Mouse (Mus musculus) midbrain, embryonic 12.5 days (tissue): ENCODE measurements at regions not wholly inside any gene's neighbourhood (a gene's known extent, or its start where the extent isn't known, plus 50 kb on each side); places are given as distances from the start of the nearest gene placed in this dataset.
"Not testable (repeated sequence)": the region's sequence is repeated elsewhere in the genome, so short reads cannot be mapped to it uniquely, and the experiment has no call there.

Source experiments
- ATAC-seq: fragments of 200-750 bp; cut with Nextera tagmentation; 2 replicates; pipeline ENCODE4 v1.8.0; 2017; ENCODE audit warnings: low read depth, moderate TSS enrichment, moderate library complexity; ENCODE audit not compliant: low FRiP score
- H3K27ac ChIP-seq: fragments of 300-500 bp; sonication (generic); replicated peaks from 2 replicates; pipeline ENCODE4 v1.5.1; 2016; ENCODE audit warnings: mild to moderate bottlenecking
- H3K27me3 ChIP-seq: fragments of 300-500 bp; sonication (generic); 2 replicates; pipeline ENCODE4 v1.6.1; 2016; ENCODE audit warnings: mild to moderate bottlenecking
- H3K36me3 ChIP-seq: fragments of 300-500 bp; sonication (generic); 2 replicates; pipeline ENCODE4 v1.6.1; 2016
- H3K4me1 ChIP-seq: fragments of 300-500 bp; sonication (generic); 2 replicates; pipeline ENCODE4 v1.6.1; 2016
- H3K4me2 ChIP-seq: fragments of 300-500 bp; sonication (generic); replicated peaks from 2 replicates; pipeline ENCODE4 v1.6.1; 2016; ENCODE audit warnings: mild to moderate bottlenecking, moderate library complexity
- H3K4me3 ChIP-seq: fragments of 300-500 bp; sonication (generic); 2 replicates; pipeline ENCODE4 v1.5.1; 2016; ENCODE audit warnings: mild to moderate bottlenecking
- H3K9ac ChIP-seq: fragments of 300-500 bp; sonication (generic); replicated peaks from 2 replicates; pipeline ENCODE4 v1.6.1; 2016; ENCODE audit warnings: mild to moderate bottlenecking, moderate library complexity
- H3K9me3 ChIP-seq: fragments of 300-500 bp; sonication (generic); 2 replicates; pipeline ENCODE4 v1.6.1; 2016; ENCODE audit warnings: mild to moderate bottlenecking
- WGBS: fragments of 180-500 bp; shearing (Covaris S2); methylation state at CpG from one replicate; pipeline ENCODE4 v1.1.7; 2016; 5-methylcytosine and 5-hydroxymethylcytosine counted together

DNA sequence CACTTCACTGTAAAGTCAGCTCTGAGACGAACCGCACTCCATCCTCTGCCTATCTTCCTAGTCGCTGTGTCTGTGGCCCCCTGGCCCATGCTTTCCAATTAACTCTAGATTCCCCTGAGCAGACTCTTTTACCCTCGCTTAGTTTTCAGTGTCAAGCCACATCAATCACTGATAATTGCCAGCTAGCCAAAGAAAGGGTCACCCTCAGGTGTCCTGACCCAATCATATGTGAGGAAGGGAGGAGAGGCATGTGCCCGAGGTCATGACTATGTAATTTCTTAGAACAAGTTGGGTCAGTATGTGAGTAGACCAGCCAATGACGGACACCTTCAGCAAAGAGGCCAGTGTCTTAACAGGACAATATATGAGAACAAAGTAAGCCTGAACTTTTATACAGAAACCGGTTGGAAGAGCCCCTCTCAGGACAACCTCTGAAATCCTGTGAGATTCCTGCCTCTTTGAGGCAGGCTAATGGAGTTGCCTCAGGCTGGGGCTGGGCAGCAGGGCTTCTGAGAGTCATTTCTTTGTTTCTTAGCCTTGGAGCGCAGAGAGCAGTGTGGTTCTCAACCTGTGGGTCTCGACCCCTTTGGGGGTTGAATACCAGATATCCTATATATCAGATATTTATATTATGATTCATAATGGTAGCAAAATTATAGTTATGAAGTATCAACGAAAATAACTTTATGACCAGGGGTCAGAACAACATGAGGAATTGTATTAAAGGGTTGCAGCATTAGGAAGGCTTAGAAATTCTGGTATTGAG is 128.6 kb downstream of the Zfp36l1 start:
- Histone ChIP-seq H3K4me2 (no peak overlapping the region), H3K36me3 (no peaks in the 10 kb centered on the region), H3K4me3 (no peak overlapping the region), H3K9me3 (no peaks in the 10 kb centered on the region), H3K9ac (no peak overlapping the region), H3K4me1 (peaks cover 12% of the 10 kb centered on the region; the same call in 1 of the 2 replicates), H3K27me3 (no peaks in the 10 kb centered on the region), H3K27ac (no peak overlapping the region)
- ATAC-seq = no peak
- 73% methylated on average over 10 of the region's 10 CpGs for WGBS

DNA sequence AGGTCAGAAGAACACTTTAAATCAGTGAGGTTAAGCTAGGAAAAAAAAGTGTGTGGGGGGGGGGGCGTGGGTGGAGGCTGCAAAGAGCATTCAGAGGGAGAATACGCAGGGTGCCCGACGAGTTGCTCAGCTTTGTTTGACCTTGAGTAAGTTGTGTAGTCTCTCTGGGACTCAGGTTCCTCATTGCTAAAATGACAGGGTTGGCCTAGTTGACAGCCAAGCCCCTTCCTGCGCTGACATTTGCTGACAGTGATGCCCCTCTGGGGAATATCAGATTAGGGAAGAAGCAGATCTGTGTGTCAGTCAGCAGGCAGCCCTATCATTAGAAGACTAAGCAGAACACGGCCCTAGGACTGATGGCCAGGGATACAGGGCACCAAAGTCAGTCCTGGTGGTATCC is 129.6 kb downstream of the Zfp36l1 start:
- H3K4me2 ChIP-seq = no peak overlapping the region
- H3K4me3 ChIP-seq = no peak overlapping the region
- H3K4me1 ChIP-seq = peaks cover 9% of the 10 kb centered on the region; the same call in 1 of the 2 replicates
- H3K27me3 ChIP-seq = no peaks in the 10 kb centered on the region
- no peak for ATAC-seq
- no peaks in the 10 kb centered on the region for H3K36me3 ChIP-seq
- H3K9me3 ChIP-seq = no peaks in the 10 kb centered on the region
- no peak overlapping the region for H3K27ac ChIP-seq
- 80% methylated on average over 6 of the region's 6 CpGs for WGBS
- no peak overlapping the region for H3K9ac ChIP-seq

DNA sequence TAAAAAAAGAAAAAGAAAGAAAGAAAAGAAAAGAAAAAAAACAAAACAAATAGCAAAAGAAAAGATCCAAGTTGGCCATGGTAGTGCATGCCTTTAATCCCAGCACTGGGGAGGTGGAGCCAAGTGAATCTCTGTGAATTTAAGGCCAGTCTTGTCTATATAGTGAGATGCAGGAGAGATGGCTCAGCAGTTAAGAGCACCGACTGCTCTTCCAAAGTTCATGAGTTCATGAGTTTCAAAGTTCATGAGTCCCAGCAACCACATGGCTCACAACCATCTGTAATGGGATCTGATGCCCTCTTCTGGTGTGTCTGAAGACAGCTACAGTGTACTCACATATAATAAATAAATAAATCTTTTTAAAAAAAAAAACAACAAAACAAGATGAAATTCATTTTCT is 130.3 kb downstream of the Zfp36l1 start:
- WGBS = 84% methylated on average over 1 of the region's 1 CpGs
- not testable (repeated sequence) for H3K27me3 ChIP-seq, H3K4me3 ChIP-seq, H3K27ac ChIP-seq, H3K9ac ChIP-seq, H3K4me2 ChIP-seq, H3K4me1 ChIP-seq, H3K9me3 ChIP-seq, ATAC-seq, H3K36me3 ChIP-seq

DNA sequence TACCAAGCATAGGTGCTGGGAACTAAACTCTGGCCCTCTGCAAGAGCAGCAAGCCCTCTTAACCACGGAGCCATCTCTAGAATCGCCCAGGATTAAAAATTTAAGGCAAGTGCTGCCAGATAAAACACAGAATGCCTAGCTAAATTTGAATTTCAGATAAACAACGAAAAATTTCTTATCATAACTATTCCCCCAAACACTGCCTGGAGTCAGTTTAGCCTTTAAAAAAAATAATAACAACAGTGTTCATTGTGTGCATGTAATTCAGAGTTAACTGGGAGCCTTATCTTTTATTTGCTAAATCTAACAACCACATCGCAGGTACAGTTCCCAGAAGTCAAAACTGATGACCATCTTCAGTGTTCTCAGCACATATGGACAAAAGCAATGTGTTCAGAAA is 132.1 kb downstream of the Zfp36l1 start:
- H3K36me3 ChIP-seq = no peaks in the 10 kb centered on the region
- H3K27ac ChIP-seq = no peak overlapping the region
- H3K27me3 ChIP-seq = no peaks in the 10 kb centered on the region
- H3K9ac ChIP-seq = no peak overlapping the region
- ATAC-seq = no peak
- H3K9me3 ChIP-seq = no peaks in the 10 kb centered on the region
- H3K4me1 ChIP-seq = peaks cover 2% of the 10 kb centered on the region; the same call in 1 of the 2 replicates
- no peak overlapping the region for H3K4me3 ChIP-seq
- H3K4me2 ChIP-seq = no peak overlapping the region
- WGBS = 90% methylated on average over 4 of the region's 4 CpGs

DNA sequence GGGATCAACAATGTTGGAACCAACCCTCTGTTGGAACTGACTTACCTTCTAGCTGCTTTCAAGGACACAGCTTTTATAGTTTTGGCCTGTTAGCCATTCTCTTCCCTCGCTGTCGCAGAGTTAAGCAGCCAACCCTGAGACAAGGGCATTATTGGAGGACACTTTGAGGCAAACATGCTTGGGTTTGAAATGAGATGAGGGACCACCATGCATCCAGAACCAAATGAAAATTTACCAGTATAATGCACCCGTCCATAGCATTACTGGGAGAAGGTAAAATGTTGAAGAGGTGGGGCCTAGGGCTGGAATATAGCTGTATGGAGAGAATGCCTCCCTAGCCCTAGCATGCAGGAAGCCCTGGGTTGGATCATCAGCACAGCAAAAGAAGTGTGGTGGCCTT is 135.7 kb downstream of the Zfp36l1 start:
- no peak overlapping the region for H3K9ac ChIP-seq
- no peaks in the 10 kb centered on the region for H3K36me3 ChIP-seq
- no peaks in the 10 kb centered on the region for H3K9me3 ChIP-seq
- WGBS = 94% methylated on average over 3 of the region's 3 CpGs
- ATAC-seq = no peak
- H3K4me3 ChIP-seq = no peak overlapping the region
- H3K4me2 ChIP-seq = no peak overlapping the region
- peaks cover 13% of the 10 kb centered on the region for H3K4me1 ChIP-seq
- no peak overlapping the region for H3K27ac ChIP-seq
- no peaks in the 10 kb centered on the region for H3K27me3 ChIP-seq

DNA sequence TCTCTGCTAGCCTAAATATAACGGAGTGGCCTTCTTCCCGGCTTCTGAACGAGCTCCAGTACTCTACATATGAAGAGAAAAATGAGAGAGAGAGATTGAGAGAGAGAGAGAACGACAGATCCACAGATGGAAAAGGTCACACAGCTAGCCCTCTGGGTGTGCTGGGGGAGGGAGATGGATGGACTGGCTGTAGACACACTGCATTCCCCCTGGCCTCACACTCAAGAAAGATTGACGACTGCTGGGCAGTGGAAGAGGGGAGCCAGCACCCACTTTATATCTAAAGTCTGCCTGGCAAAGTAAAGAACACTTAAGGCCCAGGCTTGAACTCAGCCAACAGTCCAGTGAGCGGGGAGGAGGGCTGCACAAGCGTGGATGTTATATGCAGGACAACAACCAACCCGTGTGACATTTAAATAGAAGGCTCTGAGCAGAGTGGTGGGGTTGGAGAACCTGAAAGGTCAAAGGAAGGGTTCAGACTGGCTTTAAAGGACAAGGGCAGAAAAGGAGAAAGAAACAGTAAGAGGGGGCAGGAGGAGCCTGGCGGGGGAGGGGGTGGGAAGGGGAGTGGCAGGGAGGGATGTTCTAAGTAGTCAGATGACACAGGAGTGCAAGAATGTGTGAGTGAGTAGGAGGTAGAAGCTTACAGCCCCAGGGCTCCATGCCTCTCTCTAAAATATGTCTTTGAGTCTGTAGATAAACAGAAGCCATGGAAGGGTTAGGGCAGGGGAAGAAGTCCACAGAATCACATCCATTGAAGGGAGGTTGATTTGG is 137.2 kb downstream of the Zfp36l1 start:
- no peak overlapping the region for H3K27ac ChIP-seq

DNA sequence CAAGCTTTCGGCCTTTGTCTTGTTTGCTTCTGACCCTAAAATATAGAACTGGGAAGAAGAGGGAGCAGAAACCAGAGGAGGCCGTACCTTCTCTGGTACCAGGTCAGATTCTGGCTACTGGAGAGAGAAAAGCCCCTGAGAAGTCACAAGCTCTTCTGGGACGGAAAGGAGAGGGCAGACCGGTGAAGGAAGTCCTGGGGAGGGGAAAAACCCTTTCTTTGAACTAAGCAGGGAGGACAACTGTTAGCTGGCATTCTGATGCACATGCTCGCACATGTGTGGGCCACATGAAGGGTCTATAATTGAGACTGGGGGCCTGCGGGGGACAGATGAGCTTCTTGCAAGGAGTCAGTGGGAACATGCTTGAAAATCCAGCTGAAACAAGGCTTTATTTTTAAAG is 137.8 kb downstream of the Zfp36l1 start:
- no peaks in the 10 kb centered on the region for H3K9me3 ChIP-seq
- ATAC-seq = no peak
- H3K4me3 ChIP-seq = no peak overlapping the region
- peaks cover 32% of the 10 kb centered on the region for H3K4me1 ChIP-seq
- H3K4me2 ChIP-seq = no peak overlapping the region
- 74% methylated on average over 6 of the region's 6 CpGs for WGBS
- no peak overlapping the region for H3K9ac ChIP-seq
- peak overlapping the region; percentile 40; the same call in 1 of the 2 replicates for H3K27ac ChIP-seq
- 0 out of 2 replicates have a peak, but pooled peaks cover 3% of the 10 kb centered on the region for H3K27me3 ChIP-seq
- no peaks in the 10 kb centered on the region for H3K36me3 ChIP-seq

More for the DNA sequence above, 137.2 kb downstream of the Zfp36l1 start:
- Histone ChIP-seq H3K36me3 (no peaks in the 10 kb centered on the region), H3K4me2 (no peak overlapping the region), H3K9me3 (no peaks in the 10 kb centered on the region), H3K9ac (no peak overlapping the region), H3K27me3 (0 out of 2 replicates have a peak, but pooled peaks cover 3% of the 10 kb centered on the region), H3K4me1 (peaks cover 26% of the 10 kb centered on the region), H3K4me3 (no peak overlapping the region)
- WGBS = 77% methylated on average over 9 of the region's 9 CpGs
- no peak for ATAC-seq

DNA sequence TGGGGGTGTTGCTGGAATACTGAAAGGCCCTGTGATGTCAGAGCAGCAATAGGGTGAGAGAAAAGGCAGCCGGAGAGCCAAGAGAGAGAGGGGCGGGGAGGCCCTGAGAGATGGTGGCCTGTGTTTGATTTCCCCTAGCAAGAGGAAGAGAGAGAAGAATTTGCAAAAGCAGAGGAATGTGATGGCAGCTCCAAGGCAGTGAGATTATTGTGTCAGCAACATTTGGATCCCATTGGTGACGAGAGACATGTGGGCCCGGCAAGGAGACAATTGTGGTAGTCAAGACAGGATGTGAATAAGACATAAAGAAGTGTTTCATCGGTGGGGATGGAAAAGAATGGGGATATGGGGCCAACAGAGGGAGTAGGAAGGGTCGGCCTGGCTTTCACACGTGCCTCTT is 138.3 kb downstream of the Zfp36l1 start:
- no peak overlapping the region for H3K4me2 ChIP-seq
- H3K27me3 ChIP-seq = 0 out of 2 replicates have a peak, but pooled peaks cover 4% of the 10 kb centered on the region
- no peaks in the 10 kb centered on the region for H3K36me3 ChIP-seq
- H3K4me3 ChIP-seq = no peak overlapping the region
- H3K4me1 ChIP-seq = peaks cover 38% of the 10 kb centered on the region
- no peak overlapping the region for H3K9ac ChIP-seq
- H3K27ac ChIP-seq = peak overlapping the region; percentile 40; the same call in 1 of the 2 replicates
- no peaks in the 10 kb centered on the region for H3K9me3 ChIP-seq
- 62% methylated on average over 7 of the region's 7 CpGs for WGBS
- no peak for ATAC-seq

DNA sequence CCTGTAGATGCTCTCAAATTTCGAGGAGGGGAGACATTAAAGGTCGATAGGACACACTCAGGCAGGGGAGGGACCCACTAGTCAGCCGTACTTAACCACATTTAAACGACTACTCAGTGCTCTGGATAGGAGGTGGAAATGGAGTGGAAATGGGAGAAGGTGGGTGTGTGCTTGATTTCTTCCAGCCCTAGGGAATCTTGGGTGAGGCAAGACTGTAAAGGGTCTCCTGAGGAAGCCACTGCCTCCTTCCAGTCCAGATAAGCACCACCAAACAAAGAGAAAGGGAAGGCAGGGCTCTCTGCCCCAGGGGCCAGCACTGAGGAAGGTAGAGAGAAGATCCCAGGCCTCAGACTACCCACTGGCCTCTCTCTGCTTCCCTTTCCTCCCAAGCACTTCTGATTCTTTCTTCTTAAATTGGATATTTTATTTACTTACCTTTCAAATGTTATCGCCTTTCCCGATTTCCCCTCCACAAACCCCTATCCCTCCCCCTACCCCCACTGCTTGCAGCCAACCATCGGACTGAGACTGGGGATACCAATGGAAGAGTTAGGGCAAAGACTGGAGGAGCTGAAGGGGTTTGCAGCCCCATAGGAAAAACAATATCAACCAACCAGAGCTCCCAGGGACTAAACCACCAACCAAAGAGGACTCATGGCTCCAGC is 139.1 kb downstream of the Zfp36l1 start:
- peaks cover 45% of the 10 kb centered on the region for H3K4me1 ChIP-seq

DNA sequence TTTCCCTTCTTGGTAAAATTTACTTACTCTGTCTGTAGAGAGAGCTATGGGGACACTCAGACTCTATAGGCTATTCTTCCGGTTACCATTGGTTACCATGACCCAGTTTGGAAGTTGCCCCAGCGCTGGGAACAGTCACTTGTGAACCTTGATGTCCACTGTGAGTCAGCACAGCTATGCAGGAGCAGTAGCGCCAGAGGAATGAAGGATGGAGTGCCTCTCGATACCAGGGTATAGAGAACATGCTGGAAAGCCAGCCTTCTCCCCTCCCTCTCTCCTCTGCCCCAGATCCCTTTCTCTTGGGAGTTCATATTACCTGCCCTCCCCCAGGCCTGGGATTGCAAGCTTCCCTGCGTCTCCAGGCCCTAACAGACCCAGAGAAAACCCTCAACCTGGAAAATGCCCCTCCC is 141.8 kb downstream of the Zfp36l1 start:
- Histone ChIP-seq H3K4me2 (no peak overlapping the region), H3K9me3 (no peaks in the 10 kb centered on the region), H3K4me3 (no peak overlapping the region), H3K9ac (0 out of 2 replicates have a peak overlapping the region, but pooled peaks have one; percentile 11), H3K27ac (peak overlapping the region; percentile 75), H3K27me3 (peaks cover 14% of the 10 kb centered on the region; the same call in 1 of the 2 replicates), H3K36me3 (no peaks in the 10 kb centered on the region), H3K4me1 (peaks cover 62% of the 10 kb centered on the region)
- 56% methylated on average over 5 of the region's 5 CpGs for WGBS
- ATAC-seq = no peak

More for the DNA sequence above, 139.1 kb downstream of the Zfp36l1 start:
- Histone ChIP-seq H3K27me3 (0 out of 2 replicates have a peak, but pooled peaks cover 6% of the 10 kb centered on the region), H3K4me3 (no peak overlapping the region), H3K9me3 (no peaks in the 10 kb centered on the region), H3K36me3 (no peaks in the 10 kb centered on the region), H3K4me2 (no peak overlapping the region), H3K27ac (no peak overlapping the region), H3K9ac (no peak overlapping the region)
- no peak for ATAC-seq
- WGBS = 85% methylated on average over 7 of the region's 7 CpGs

DNA sequence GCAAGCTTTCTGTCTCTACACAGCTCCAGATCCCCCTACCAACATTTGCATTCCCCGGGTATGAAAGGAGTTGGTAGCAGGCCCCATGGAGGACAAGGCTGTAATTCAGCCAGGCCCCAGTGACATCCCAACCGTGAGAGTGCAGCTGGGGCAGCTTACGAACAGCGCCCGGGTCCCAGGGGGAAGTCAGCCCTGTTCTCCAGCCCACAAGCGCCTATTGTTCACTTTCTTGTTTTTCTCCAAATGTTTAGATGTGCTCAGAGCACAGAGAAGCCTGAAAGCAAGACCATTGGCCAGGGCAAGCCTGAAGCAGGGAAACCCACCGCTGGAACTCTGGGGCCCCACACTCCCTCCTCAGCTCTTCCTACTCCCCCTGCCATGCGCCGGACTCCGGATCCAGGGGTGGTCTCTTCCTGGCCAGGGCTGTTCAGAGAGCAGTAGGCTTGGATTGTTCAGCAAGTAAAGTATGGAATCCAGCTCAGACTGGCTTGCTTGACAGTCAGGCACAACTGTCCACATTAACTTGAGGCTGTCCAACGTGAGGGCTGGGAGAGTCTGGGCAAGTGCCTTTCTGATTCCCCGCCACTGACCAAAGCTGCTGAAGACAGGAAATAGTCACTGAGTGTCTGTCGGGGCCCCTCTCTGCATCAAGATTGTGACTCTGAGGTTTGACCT is 142.4 kb downstream of the Zfp36l1 start:
- WGBS = 20% methylated on average over 13 of the region's 13 CpGs
- Histone ChIP-seq H3K4me1 (peaks cover 63% of the 10 kb centered on the region), H3K36me3 (no peaks in the 10 kb centered on the region), H3K27me3 (peaks cover 15% of the 10 kb centered on the region; the same call in 1 of the 2 replicates), H3K4me3 (no peak overlapping the region), H3K9ac (0 out of 2 replicates have a peak overlapping the region, but pooled peaks have one; percentile 20), H3K27ac (peak overlapping the region; percentile 75), H3K4me2 (no peak overlapping the region), H3K9me3 (no peaks in the 10 kb centered on the region)
- peak; percentile 53 for ATAC-seq
